In the genomic region with DNA sequence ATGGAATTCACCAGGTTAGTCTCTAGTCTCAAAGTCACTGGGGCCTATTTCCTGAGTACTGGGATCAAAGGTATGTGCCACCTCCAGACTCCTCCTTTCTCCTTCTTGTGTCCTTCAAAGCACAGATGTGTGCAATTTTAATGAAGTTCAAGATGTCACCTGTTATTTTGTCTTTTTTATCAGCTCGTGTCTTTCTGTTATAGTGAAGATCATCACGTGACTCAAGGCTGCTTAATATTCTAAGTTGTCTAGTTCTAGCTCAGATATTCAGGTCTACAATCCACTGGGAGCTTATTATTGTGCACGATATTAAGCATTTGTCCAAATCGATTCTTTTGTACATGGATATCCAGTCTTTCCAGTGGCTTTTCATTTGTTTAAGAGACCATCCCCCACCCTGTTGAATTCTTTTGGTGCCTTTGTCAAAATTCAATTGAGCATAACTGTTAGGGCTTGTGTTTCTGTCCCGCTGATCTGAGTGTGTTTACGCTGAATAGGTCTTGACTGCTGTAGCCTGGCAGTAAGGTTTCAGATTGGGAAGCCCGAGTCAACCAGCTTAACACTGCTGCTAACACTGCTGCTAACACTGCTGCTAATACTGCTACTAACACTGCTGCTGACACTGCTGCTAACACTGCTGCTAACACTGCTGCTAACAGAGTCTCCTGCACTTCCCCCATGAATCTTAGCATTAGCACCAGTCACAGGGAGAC, we compare ENCODE assay signal across 10 mouse cellular contexts. TPM values are rescaled to one million over a fixed set of nuclear protein-coding genes. Genes with fewer than 3 reads are reported as not detected.
DNase-seq lines count a peak whose midpoint lies in the region; ATAC-seq lines count a peak whose summit lies in the region.
"Had no signal": no experiment of that assay in that cellular context is flagged by ENCODE, and none has a peak within 500 bp of the region (broad histone marks: within the 10 kb centered on the region; RNA-seq: fewer than 3 reads in every experiment).

No protein-coding gene starts in this region.

- H3K9ac ChIP-seq in kidney, embryonic 15.5 days = no peak overlapping the region
- H3K9ac ChIP-seq in hindbrain, embryonic 13.5 days = no peak overlapping the region
- no peak overlapping the region for H3K9ac ChIP-seq in midbrain, embryonic 15.5 days

- ATAC-seq in kidney, embryonic 15.5 days (replicated peaks; ENCODE audit: low FRiP score) = no peak
- 0 out of 2 replicates have a peak, but pooled peaks have one; percentile 8 for ATAC-seq in hindbrain, embryonic 13.5 days (ENCODE audit: low FRiP score)
- peak; percentile 54 for ATAC-seq in midbrain, embryonic 15.5 days (replicated peaks)

- H3K36me3 ChIP-seq in kidney, embryonic 15.5 days = no peaks in the 10 kb centered on the region
- no peaks in the 10 kb centered on the region for H3K36me3 ChIP-seq in hindbrain, embryonic 13.5 days
- no peaks in the 10 kb centered on the region for H3K36me3 ChIP-seq in midbrain, embryonic 15.5 days (replicated peaks)

- H3K4me1 ChIP-seq in kidney, embryonic 15.5 days = peaks cover 72% of the 10 kb centered on the region
- H3K4me1 ChIP-seq in hindbrain, embryonic 13.5 days (replicated peaks) = peaks cover 55% of the 10 kb centered on the region
- peaks cover 49% of the 10 kb centered on the region for H3K4me1 ChIP-seq in midbrain, embryonic 15.5 days

- no peak overlapping the region for H3K4me2 ChIP-seq in kidney, embryonic 15.5 days
- H3K4me2 ChIP-seq in hindbrain, embryonic 13.5 days = no peak overlapping the region
- 0 out of 2 replicates have a peak overlapping the region, but pooled peaks have one; percentile 3 for H3K4me2 ChIP-seq in midbrain, embryonic 15.5 days

- no peak overlapping the region for H3K4me3 ChIP-seq in kidney, embryonic 15.5 days (replicated peaks)
- H3K4me3 ChIP-seq in hindbrain, embryonic 13.5 days = no peak overlapping the region
- H3K4me3 ChIP-seq in midbrain, embryonic 15.5 days = no peak overlapping the region

- 54% methylated on average over 7 of the region's 7 CpGs for WGBS in kidney, embryonic 15.5 days
- 7% methylated on average over 7 of the region's 7 CpGs for WGBS in hindbrain, embryonic 13.5 days
- 6% methylated on average over 7 of the region's 7 CpGs for WGBS in midbrain, embryonic 15.5 days

- H3K27ac ChIP-seq in kidney, embryonic 15.5 days = peak overlapping the region; percentile 67
- H3K27ac ChIP-seq in hindbrain, embryonic 13.5 days = peak overlapping the region; percentile 72
- H3K27ac ChIP-seq in midbrain, embryonic 15.5 days = peak overlapping the region; percentile 51

- no peaks in the 10 kb centered on the region for H3K9me3 ChIP-seq in kidney, embryonic 15.5 days (replicated peaks)
- no peaks in the 10 kb centered on the region for H3K9me3 ChIP-seq in hindbrain, embryonic 13.5 days
- H3K9me3 ChIP-seq in midbrain, embryonic 15.5 days = no peaks in the 10 kb centered on the region

- DNase-seq in kidney, adult 9 months = no peak
- DNase-seq in embryo, embryonic 11 days = peak; percentile 62
- DNase-seq in adrenal gland, postnatal 25 days = no peak
- no peak for DNase-seq in right cerebral cortex, postnatal 10 days (ENCODE audit: low spot score in 2 of 2)
- DNase-seq in left cerebral cortex, adult 11 months (ENCODE audit: low spot score) = no peak
- DNase-seq: cerebellum, postnatal 25 days; gastrocnemius, postnatal 14 days had no signal

- H3K27me3 ChIP-seq in kidney, embryonic 15.5 days = no peaks in the 10 kb centered on the region
- H3K27me3 ChIP-seq in hindbrain, embryonic 13.5 days = no peaks in the 10 kb centered on the region
- 0 out of 2 replicates have a peak, but pooled peaks cover 5% of the 10 kb centered on the region for H3K27me3 ChIP-seq in midbrain, embryonic 15.5 days (replicated peaks)

RNA-seq across cellular contexts. Expression of gene Sec22b, which starts 38.0 kb away (rescaled TPM):
- 130 TPM in 2 replicates for polyA plus RNA-seq in kidney, embryonic 15.5 days (2015; fragmentation: Nextera tagmentation; extraction: Ambion mirVana)
- 103 and 105 TPM in 2 replicates for polyA plus RNA-seq in hindbrain, embryonic 13.5 days (2015; fragmentation: Nextera tagmentation; extraction: Ambion mirVana)
- polyA plus RNA-seq in midbrain, embryonic 15.5 days (2015; fragmentation: Nextera tagmentation; extraction: Ambion mirVana) = 89.3 and 93.7 TPM in 2 replicates
- 116 and 129 TPM in 2 replicates for total RNA-seq in adrenal gland, postnatal 25 days (2021)

RNA-seq across cellular contexts. Expression of gene Pde4dip, which starts 50.5 kb away (rescaled TPM):
- polyA plus RNA-seq in kidney, embryonic 15.5 days (2015; fragmentation: Nextera tagmentation; extraction: Ambion mirVana) = 23.2 and 23.5 TPM in 2 replicates
- polyA plus RNA-seq in hindbrain, embryonic 13.5 days (2015; fragmentation: Nextera tagmentation; extraction: Ambion mirVana) = 58.6 and 60.4 TPM in 2 replicates
- 69.7 and 75.7 TPM in 2 replicates for polyA plus RNA-seq in midbrain, embryonic 15.5 days (2015; fragmentation: Nextera tagmentation; extraction: Ambion mirVana)
- 21.6 and 23.6 TPM in 2 replicates for total RNA-seq in adrenal gland, postnatal 25 days (2021)
